Mouse (Mus musculus) lung, postnatal 0 days (tissue): ENCODE measurements around the gene Grik4.

ENCODE experiments used
- CTCF ChIP-seq: IDR thresholded peaks from 2 replicates; pipeline ENCODE4 v1.5.1; 2016; ENCODE audit warnings: antibody characterized with exemption, mild to moderate bottlenecking
- EP300 ChIP-seq: IDR thresholded peaks from 2 replicates; pipeline ENCODE4 v1.6.1; 2016; ENCODE audit warnings: antibody characterized with exemption, mild to moderate bottlenecking, control low read depth

- TF ChIP-seq CTCF (no peak), EP300 (no peak)
Observed at GRCm38 (mm10) chr9:42793581-42793980, 150.7 kb downstream of the Grik4 start.
